Mouse (Mus musculus) embryonic facial prominence, embryonic 12.5 days (tissue): ENCODE measurements at regions not wholly inside any gene's neighbourhood (a gene's known extent, or its start where the extent isn't known, plus 50 kb on each side); places are given as distances from the start of the nearest gene placed in this dataset.
A peak's percentile ranks its signal among the peaks of the same experiment; 100 is the strongest.

Experiments used
- ATAC-seq: fragments of 200-750 bp; cut with Nextera tagmentation; 2 replicates; pipeline ENCODE4 v1.8.0; 2017; ENCODE audit not compliant: insufficient number of reproducible peaks, insufficient read depth, low FRiP score, low TSS enrichment
- H3K27ac ChIP-seq: fragments of 300-500 bp; sonication (generic); 2 replicates; pipeline ENCODE4 v1.5.1; 2016; ENCODE audit warnings: mild to moderate bottlenecking
- H3K27me3 ChIP-seq: fragments of 300-500 bp; sonication (generic); 2 replicates; pipeline ENCODE4 v1.6.1; 2016; ENCODE audit warnings: mild to moderate bottlenecking, moderate library complexity
- H3K36me3 ChIP-seq: fragments of 300-500 bp; sonication (generic); 2 replicates; pipeline ENCODE4 v1.6.1; 2016; ENCODE audit warnings: mild to moderate bottlenecking
- H3K4me1 ChIP-seq: fragments of 300-500 bp; sonication (generic); 2 replicates; pipeline ENCODE4 v1.6.1; 2016
- H3K4me2 ChIP-seq: fragments of 300-500 bp; sonication (generic); replicated peaks from 2 replicates; pipeline ENCODE4 v1.6.1; 2016; ENCODE audit warnings: mild to moderate bottlenecking, moderate library complexity
- H3K4me3 ChIP-seq: fragments of 300-500 bp; sonication (generic); 2 replicates; pipeline ENCODE4 v1.5.1; 2016; ENCODE audit warnings: mild to moderate bottlenecking
- H3K9ac ChIP-seq: fragments of 300-500 bp; sonication (generic); 2 replicates; pipeline ENCODE4 v1.6.1; 2016; ENCODE audit warnings: mild to moderate bottlenecking, moderate library complexity
- H3K9me3 ChIP-seq: fragments of 300-500 bp; sonication (generic); 2 replicates; pipeline ENCODE4 v1.6.1; 2016; ENCODE audit warnings: mild to moderate bottlenecking, moderate library complexity
- WGBS: fragments of 180-500 bp; shearing (Covaris S2); methylation state at CpG from one replicate; pipeline ENCODE4 v1.1.7; 2016; 5-methylcytosine and 5-hydroxymethylcytosine counted together

DNA sequence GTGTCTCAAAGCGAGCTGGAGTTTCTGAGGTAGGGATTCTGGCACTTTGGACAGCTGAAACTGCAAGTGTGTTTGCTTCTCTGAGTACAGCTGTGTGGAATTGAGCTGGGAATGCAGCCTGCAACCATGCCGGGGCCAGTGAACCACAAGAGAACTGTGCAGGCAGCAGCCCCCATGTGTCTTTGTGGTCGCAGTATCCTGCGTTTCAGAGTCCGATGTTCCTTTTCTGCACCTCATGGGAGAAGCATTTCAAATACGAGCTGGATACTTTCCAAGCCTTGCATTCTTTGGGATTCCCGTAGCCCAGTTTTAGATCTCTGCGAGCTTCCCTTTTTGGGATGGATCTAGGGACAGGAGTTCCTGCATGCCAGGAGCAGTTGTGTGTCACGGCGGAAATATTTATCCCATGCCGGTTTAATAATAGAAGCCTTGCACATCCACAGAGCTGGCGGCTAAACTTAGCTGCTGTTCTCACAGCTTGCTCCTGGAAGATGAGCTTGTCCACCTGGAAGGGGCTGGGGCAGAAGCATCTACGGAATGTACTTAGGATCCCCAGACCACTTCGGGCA, 233.3 kb downstream of the Gadd45g start:
- no peaks in the 10 kb centered on the region for H3K9me3 ChIP-seq
- ATAC-seq, result no peak
- no peaks in the 10 kb centered on the region for H3K27me3 ChIP-seq
- H3K9ac ChIP-seq, result no peak overlapping the region
- no peaks in the 10 kb centered on the region for H3K36me3 ChIP-seq
- no peak overlapping the region for H3K4me2 ChIP-seq
- no peak overlapping the region for H3K4me3 ChIP-seq
- 50% methylated on average over 14 of the region's 14 CpGs for WGBS
- H3K27ac ChIP-seq, result peak overlapping the region; percentile 63
- peaks cover 13% of the 10 kb centered on the region for H3K4me1 ChIP-seq

- Histone ChIP-seq H3K27me3 (no peaks in the 10 kb centered on the region), H3K4me2 (no peak overlapping the region), H3K4me1 (peaks cover 21% of the 10 kb centered on the region), H3K9ac (no peak overlapping the region), H3K36me3 (no peaks in the 10 kb centered on the region), H3K4me3 (no peak overlapping the region), H3K9me3 (no peaks in the 10 kb centered on the region), H3K27ac (no peak overlapping the region)
- WGBS, result 83% methylated on average over 9 of the region's 9 CpGs
- ATAC-seq, result no peak
Observed at GRCm38 (mm10) chr13:52083601-52084455, 237.3 kb downstream of the Gadd45g start.

DNA sequence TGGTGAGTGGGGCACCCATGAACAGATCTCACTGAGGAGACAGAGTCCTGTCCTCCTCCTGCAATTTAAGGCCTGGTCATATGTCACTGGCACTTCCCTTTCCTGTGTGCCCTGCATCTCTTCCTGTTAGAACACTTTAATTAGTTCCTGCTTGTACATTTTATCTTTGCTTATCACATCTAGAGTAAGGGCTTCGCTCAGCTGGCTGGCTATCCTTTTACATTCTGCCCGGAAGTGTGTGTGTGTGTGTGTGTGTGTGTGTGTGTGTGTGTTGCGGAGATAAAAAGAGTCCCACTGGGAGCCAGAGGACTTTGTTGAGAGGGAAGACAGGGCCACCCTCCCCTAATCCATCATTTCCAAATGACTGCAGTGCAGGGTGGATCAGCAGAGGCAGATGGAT, 238.6 kb downstream of the Gadd45g start:
- no peaks in the 10 kb centered on the region for H3K36me3 ChIP-seq
- H3K4me2 ChIP-seq, result no peak overlapping the region
- H3K4me1 ChIP-seq, result peaks cover 11% of the 10 kb centered on the region
- no peak for ATAC-seq
- 47% methylated on average over 3 of the region's 3 CpGs for WGBS
- no peaks in the 10 kb centered on the region for H3K9me3 ChIP-seq
- H3K27ac ChIP-seq, result no peak overlapping the region
- no peaks in the 10 kb centered on the region for H3K27me3 ChIP-seq
- no peak overlapping the region for H3K9ac ChIP-seq
- no peak overlapping the region for H3K4me3 ChIP-seq

DNA sequence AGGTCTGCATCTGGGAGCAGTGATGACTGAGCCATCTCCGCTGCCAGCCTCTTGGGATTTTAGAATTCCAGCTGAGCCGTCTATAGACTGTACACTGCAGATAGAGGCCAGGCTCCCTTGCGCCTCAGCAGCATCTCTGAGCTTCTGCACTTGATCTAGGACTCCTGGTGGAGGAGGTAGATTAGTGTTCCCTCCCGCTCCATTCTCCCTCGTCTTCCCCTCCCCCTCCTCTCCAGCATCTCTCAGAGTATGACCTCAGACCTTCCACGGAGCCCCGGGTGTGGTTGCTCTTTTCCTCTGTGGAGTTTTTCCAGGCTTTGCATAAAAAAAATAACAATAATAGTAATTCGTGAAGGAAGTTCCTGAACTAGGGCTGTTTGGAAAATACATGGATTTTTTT, 241.8 kb downstream of the Gadd45g start:
- ATAC-seq, result no peak
- H3K4me2 ChIP-seq, result no peak overlapping the region
- no peaks in the 10 kb centered on the region for H3K9me3 ChIP-seq
- peaks cover 7% of the 10 kb centered on the region for H3K4me1 ChIP-seq
- no peak overlapping the region for H3K9ac ChIP-seq
- H3K27ac ChIP-seq, result no peak overlapping the region
- no peaks in the 10 kb centered on the region for H3K36me3 ChIP-seq
- WGBS, result 42% methylated on average over 8 of the region's 8 CpGs
- H3K4me3 ChIP-seq, result no peak overlapping the region
- H3K27me3 ChIP-seq, result no peaks in the 10 kb centered on the region

DNA sequence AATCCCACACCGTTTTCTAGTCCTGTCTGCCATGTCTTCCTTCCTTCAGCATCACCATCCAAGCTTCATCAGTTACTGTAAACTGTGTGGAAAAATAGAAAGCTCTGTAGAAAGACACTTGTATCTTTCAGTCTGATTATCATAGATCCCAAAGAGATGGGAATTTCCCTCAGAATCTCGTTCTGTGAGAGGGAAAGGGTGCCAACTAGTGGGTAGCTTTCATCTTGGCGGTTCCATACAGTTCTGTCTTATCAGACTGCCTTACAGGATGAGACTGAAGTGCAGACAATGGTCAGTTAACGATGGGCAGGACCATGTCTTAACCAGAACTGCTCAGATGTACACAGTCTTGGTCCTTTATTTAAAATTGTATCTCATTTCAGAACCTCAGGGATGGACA, 243.9 kb downstream of the Gadd45g start:
- Histone ChIP-seq H3K27ac (no peak overlapping the region), H3K4me1 (peaks cover 5% of the 10 kb centered on the region; the same call in 1 of the 2 replicates), H3K9me3 (no peaks in the 10 kb centered on the region), H3K9ac (no peak overlapping the region), H3K27me3 (no peaks in the 10 kb centered on the region), H3K4me3 (no peak overlapping the region), H3K36me3 (no peaks in the 10 kb centered on the region), H3K4me2 (no peak overlapping the region)
- 82% methylated on average over 4 of the region's 4 CpGs for WGBS
- no peak for ATAC-seq

DNA sequence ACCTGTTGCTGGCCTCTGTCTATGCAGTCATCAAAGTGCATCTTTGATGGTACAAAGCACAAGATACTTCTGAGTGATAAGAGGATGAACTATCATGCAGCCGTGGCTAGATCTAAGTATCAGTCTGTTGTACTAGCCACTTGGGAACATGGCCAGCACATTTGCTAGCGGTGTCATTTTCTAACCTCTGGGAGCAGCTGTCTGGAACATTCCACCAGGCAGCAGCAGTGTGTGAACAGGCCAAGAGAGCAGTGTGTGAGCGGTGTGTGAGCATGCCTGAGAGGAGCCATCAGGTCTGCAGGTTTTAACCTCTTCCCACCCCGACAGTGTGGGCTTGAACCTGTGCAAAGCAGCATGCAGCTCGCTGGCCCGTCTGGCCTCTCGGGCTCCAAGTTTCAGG, 248.3 kb downstream of the Gadd45g start:
- 82% methylated on average over 7 of the region's 7 CpGs for WGBS
- no peak for ATAC-seq
- no peak overlapping the region for H3K4me3 ChIP-seq

GRCm38 (mm10) chr13:52096506-52096905, 250.0 kb downstream of the Gadd45g start:
- no peak for ATAC-seq
- Histone ChIP-seq H3K9me3 (no peaks in the 10 kb centered on the region), H3K27me3 (no peaks in the 10 kb centered on the region), H3K36me3 (no peaks in the 10 kb centered on the region), H3K4me3 (no peak overlapping the region), H3K4me2 (no peak overlapping the region), H3K27ac (no peak overlapping the region), H3K4me1 (peaks cover 7% of the 10 kb centered on the region; the same call in 1 of the 2 replicates), H3K9ac (no peak overlapping the region)
- 73% methylated on average over 7 of the region's 7 CpGs for WGBS

More for the DNA sequence above, 248.3 kb downstream of the Gadd45g start:
- Histone ChIP-seq H3K4me2 (no peak overlapping the region), H3K36me3 (no peaks in the 10 kb centered on the region), H3K4me1 (0 out of 2 replicates have a peak, but pooled peaks cover under 1% of the 10 kb centered on the region), H3K9ac (no peak overlapping the region), H3K27ac (no peak overlapping the region), H3K9me3 (no peaks in the 10 kb centered on the region), H3K27me3 (no peaks in the 10 kb centered on the region)

GRCm38 (mm10) chr13:52105989-52106642, 259.6 kb downstream of the Gadd45g start:
- Histone ChIP-seq H3K4me2 (no peak overlapping the region), H3K27ac (no peak overlapping the region), H3K9me3 (no peaks in the 10 kb centered on the region), H3K27me3 (no peaks in the 10 kb centered on the region), H3K4me1 (peaks cover 14% of the 10 kb centered on the region), H3K4me3 (no peak overlapping the region), H3K9ac (no peak overlapping the region), H3K36me3 (no peaks in the 10 kb centered on the region)
- ATAC-seq, result no peak
- 30% methylated on average over 9 of the region's 9 CpGs for WGBS

GRCm38 (mm10) chr13:52108349-52108921, 262.0 kb downstream of the Gadd45g start:
- 26% methylated on average over 8 of the region's 8 CpGs for WGBS
- peaks cover 14% of the 10 kb centered on the region for H3K4me1 ChIP-seq
- no peak overlapping the region for H3K4me3 ChIP-seq
- H3K27ac ChIP-seq, result no peak overlapping the region
- no peak for ATAC-seq
- no peaks in the 10 kb centered on the region for H3K36me3 ChIP-seq
- H3K27me3 ChIP-seq, result no peaks in the 10 kb centered on the region
- no peaks in the 10 kb centered on the region for H3K9me3 ChIP-seq
- H3K4me2 ChIP-seq, result no peak overlapping the region
- no peak overlapping the region for H3K9ac ChIP-seq

DNA sequence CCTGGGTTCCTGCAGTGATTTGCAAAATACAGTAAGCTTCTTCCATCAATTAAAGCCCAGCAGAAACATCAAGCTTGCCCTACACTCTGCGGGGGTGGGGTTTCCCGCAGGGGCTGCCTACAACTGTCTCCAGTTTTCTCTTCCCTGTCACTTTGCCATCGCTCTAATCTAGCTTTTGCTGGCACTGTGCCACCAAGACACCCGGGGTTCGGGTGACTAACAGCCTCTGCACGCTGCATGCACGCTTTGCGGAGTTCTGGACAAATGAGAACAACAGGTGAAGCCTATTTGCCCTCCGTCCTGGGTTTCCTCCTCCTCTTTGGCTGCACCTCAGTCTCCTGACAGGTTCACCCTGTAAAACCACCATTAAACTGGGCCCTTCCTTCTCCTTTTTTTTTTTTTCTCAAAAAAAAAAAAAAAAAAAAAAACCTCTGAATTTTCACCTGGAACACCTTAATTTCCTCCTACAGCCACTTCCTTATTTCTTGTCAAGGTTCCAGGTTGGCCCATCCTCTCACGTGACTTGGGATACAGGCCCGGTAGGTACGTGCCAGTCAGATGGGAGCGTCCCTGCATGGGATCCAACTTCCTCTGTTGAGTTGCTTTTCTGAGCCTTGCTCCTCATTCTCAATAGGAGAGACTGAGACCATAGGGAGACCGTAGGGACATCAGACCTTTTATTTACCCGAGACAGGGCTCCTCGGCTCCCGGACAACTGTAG, 262.7 kb downstream of the Gadd45g start:
- no peak for ATAC-seq
- Histone ChIP-seq H3K9me3 (no peaks in the 10 kb centered on the region), H3K27me3 (no peaks in the 10 kb centered on the region), H3K36me3 (no peaks in the 10 kb centered on the region), H3K4me3 (no peak overlapping the region), H3K9ac (no peak overlapping the region), H3K27ac (no peak overlapping the region), H3K4me2 (no peak overlapping the region), H3K4me1 (peaks cover 14% of the 10 kb centered on the region)
- WGBS, result 69% methylated on average over 17 of the region's 17 CpGs

DNA sequence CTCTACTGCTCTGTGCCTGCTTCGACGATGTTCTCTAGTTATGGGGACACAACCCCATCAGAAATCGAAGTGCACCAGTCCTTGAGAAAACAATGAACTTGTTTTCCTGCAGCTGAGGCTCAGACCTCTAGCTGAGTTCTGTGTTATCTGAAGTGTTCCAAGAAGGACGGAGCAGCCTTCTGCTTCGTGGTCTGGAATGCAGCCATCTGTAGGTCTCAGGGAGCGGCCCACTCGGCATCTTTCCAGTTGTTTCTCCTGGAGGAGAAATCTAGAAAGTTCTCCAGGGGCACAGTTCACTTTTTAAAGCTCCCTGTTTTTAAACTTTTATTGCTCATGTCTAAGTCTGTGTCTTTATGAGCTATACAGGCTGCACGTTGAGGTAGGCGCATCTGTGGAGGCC, 264.3 kb downstream of the Gadd45g start:
- Histone ChIP-seq H3K27me3 (no peaks in the 10 kb centered on the region), H3K4me2 (no peak overlapping the region), H3K36me3 (no peaks in the 10 kb centered on the region), H3K9me3 (no peaks in the 10 kb centered on the region), H3K4me1 (peaks cover 14% of the 10 kb centered on the region), H3K27ac (no peak overlapping the region), H3K4me3 (no peak overlapping the region), H3K9ac (no peak overlapping the region)
- WGBS, result 75% methylated on average over 9 of the region's 9 CpGs
- ATAC-seq, result no peak
